Mouse (Mus musculus) adrenal gland, adult 8-10 months (tissue): ENCODE results near the gene Syne2. TPM values are rescaled to one million over a fixed set of nuclear protein-coding genes. Genes with fewer than 3 reads are reported as not detected.

Source experiments
- DNase-seq: peaks from one replicate; pipeline ENCODE4 v3.0.0; 2022
- total RNA-seq, 4 experiments: library from RNA; stranded (reverse); gene quantifications; 2 replicates each; pipeline ENCODE4 v1.2.4; 2022

Syne2 gene
- total RNA-seq, 4 experiments from 2014 or later: 44.7 to 90.5 (median 59.6) TPM

- DNase-seq: no peak
Observed at GRCm38 (mm10) chr12:76051879-76052278, 233.9 kb downstream of the Syne2 start.

GRCm38 (mm10) chr12:76054653-76055052 is 236.7 kb downstream of the Syne2 start:
- no peak for DNase-seq

GRCm38 (mm10) chr12:76063001-76063400 is 245.1 kb downstream of the Syne2 start:
- no peak for DNase-seq

- no peak for DNase-seq
Observed at GRCm38 (mm10) chr12:76070386-76070785, 252.5 kb downstream of the Syne2 start.

GRCm38 (mm10) chr12:76071935-76072849 is 254.3 kb downstream of the Syne2 start:
- no peak for DNase-seq

- DNase-seq: no peak
Observed at GRCm38 (mm10) chr12:76073066-76073826, 255.3 kb downstream of the Syne2 start.

GRCm38 (mm10) chr12:76073981-76074380 is 256.0 kb downstream of the Syne2 start:
- DNase-seq: no peak

- no peak for DNase-seq
Observed at GRCm38 (mm10) chr12:76080876-76081556, 263.1 kb downstream of the Syne2 start.

GRCm38 (mm10) chr12:76081557-76082211 is 263.8 kb downstream of the Syne2 start:
- DNase-seq: no peak

GRCm38 (mm10) chr12:76085066-76085465 is 267.1 kb downstream of the Syne2 start:
- no peak for DNase-seq

GRCm38 (mm10) chr12:76085956-76086905 is 268.3 kb downstream of the Syne2 start:
- DNase-seq: no peak

- no peak for DNase-seq
Observed at GRCm38 (mm10) chr12:76087025-76087424, 269.1 kb downstream of the Syne2 start.

- DNase-seq: no peak
Observed at GRCm38 (mm10) chr12:76092789-76093466, 275.0 kb downstream of the Syne2 start.

GRCm38 (mm10) chr12:76093613-76094588 is 276.0 kb downstream of the Syne2 start:
- DNase-seq: no peak

GRCm38 (mm10) chr12:76095117-76096035 is 277.4 kb downstream of the Syne2 start:
- no peak for DNase-seq

- DNase-seq: no peak
Observed at GRCm38 (mm10) chr12:76102621-76103020, 284.7 kb downstream of the Syne2 start.

- DNase-seq: no peak
Observed at GRCm38 (mm10) chr12:76104596-76105351, 286.8 kb downstream of the Syne2 start.
